Mouse (Mus musculus) hindbrain, embryonic 16.5 days (tissue): Measurements from ENCODE around the gene Tbc1d23. TPM values are rescaled to one million over a fixed set of nuclear protein-coding genes. Genes with fewer than 3 reads are reported as not detected.

Experiments used
- ATAC-seq: fragments of 200-750 bp; cut with Nextera tagmentation; 2 replicates; pipeline ENCODE4 v1.8.0; 2017; ENCODE audit warnings: moderate TSS enrichment, moderate library complexity
- H3K27ac ChIP-seq: fragments of 300-500 bp; sonication (generic); 2 replicates; pipeline ENCODE4 v1.5.1; 2014; ENCODE audit warnings: low read depth, mild to moderate bottlenecking, control low read depth, low read length, moderate library complexity
- H3K27me3 ChIP-seq: fragments of 300-500 bp; sonication (generic); replicated peaks from 2 replicates; pipeline ENCODE4 v1.6.1; 2014; ENCODE audit warnings: low read length; ENCODE audit not compliant: control insufficient read depth, insufficient read depth
- H3K36me3 ChIP-seq: fragments of 300-500 bp; sonication (generic); 2 replicates; pipeline ENCODE4 v1.6.1; 2014; ENCODE audit warnings: mild to moderate bottlenecking, low read length, moderate library complexity, mixed read lengths; ENCODE audit not compliant: control insufficient read depth, insufficient read depth
- H3K4me1 ChIP-seq: fragments of 300-500 bp; sonication (generic); 2 replicates; pipeline ENCODE4 v1.6.1; 2014; ENCODE audit warnings: low read depth, low read length; ENCODE audit not compliant: control insufficient read depth, insufficient read depth
- H3K4me2 ChIP-seq: fragments of 300-500 bp; sonication (generic); 2 replicates; pipeline ENCODE4 v1.6.1; 2014; ENCODE audit warnings: mild to moderate bottlenecking, low read length, control low read depth, moderate library complexity
- H3K4me3 ChIP-seq: fragments of 300-500 bp; sonication (generic); 2 replicates; pipeline ENCODE4 v1.5.1; 2014; ENCODE audit warnings: mild to moderate bottlenecking, low read length, control low read depth, moderate library complexity
- H3K9ac ChIP-seq: fragments of 300-500 bp; sonication (generic); 2 replicates; pipeline ENCODE4 v1.6.1; 2014; ENCODE audit warnings: low read depth, mild to moderate bottlenecking, control low read depth, low read length, moderate library complexity
- H3K9me3 ChIP-seq: fragments of 300-500 bp; sonication (generic); 2 replicates; pipeline ENCODE4 v1.6.1; 2014; ENCODE audit warnings: mild to moderate bottlenecking, low read length, moderate library complexity; ENCODE audit not compliant: control insufficient read depth
- WGBS: fragments of 180-500 bp; shearing (Covaris S2); extraction: QIAGEN DNeasy Blood & Tissue Kit; methylation state at CpG from one replicate; pipeline ENCODE4 v1.1.7; 2014; 5-methylcytosine and 5-hydroxymethylcytosine counted together
- polyA plus RNA-seq: library from polyadenylated mRNA; unstranded; fragments of >200 nt; fragmentation: Nextera tagmentation; extraction: Ambion mirVana; gene quantifications from 2 replicates; pipeline ENCODE4 v1.2.1, GENCODE M21; 2015

The Tbc1d23 gene
- polyA plus RNA-seq, 1 experiment from 2014 or later = 30.2 TPM

DNA sequence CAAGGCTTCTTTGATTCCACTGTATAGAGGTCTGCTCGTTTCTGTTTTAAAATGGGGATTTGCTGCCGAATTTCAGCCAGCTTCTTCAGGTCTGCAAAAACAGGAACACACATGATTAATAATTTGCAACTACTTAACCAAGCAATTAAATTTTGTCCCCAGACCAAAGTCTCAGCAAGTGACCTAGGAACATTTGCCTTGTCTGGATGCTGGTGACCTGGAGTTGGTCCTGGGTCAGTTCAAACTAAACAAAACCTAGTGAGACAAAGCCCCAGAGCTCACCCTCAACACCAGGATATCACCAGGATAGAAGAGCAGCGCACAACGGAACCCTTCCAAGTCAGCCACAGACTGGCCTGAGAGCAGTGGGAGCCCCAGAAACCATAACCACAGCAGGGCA is 74.2 kb downstream of the Tbc1d23 start:
- Histone ChIP-seq H3K9ac (no peak overlapping the region), H3K27me3 (no peaks in the 10 kb centered on the region), H3K9me3 (no peaks in the 10 kb centered on the region), H3K4me1 (no peaks in the 10 kb centered on the region), H3K36me3 (peaks cover 25% of the 10 kb centered on the region), H3K4me3 (no peak overlapping the region), H3K4me2 (no peak overlapping the region), H3K27ac (no peak overlapping the region)
- 94% methylated on average over 4 of the region's 4 CpGs for WGBS
- no peak for ATAC-seq

GRCm38 (mm10) chr16:57155899-57156298 is 75.4 kb downstream of the Tbc1d23 start:
- Histone ChIP-seq H3K4me3 (no peak overlapping the region), H3K9me3 (no peaks in the 10 kb centered on the region), H3K27me3 (no peaks in the 10 kb centered on the region), H3K27ac (no peak overlapping the region), H3K36me3 (peaks cover 27% of the 10 kb centered on the region), H3K4me1 (no peaks in the 10 kb centered on the region), H3K9ac (no peak overlapping the region), H3K4me2 (no peak overlapping the region)
- ATAC-seq = no peak

- Histone ChIP-seq H3K4me1 (no peaks in the 10 kb centered on the region), H3K36me3 (peaks cover 32% of the 10 kb centered on the region), H3K27me3 (no peaks in the 10 kb centered on the region), H3K9ac (no peak overlapping the region), H3K27ac (no peak overlapping the region), H3K4me2 (no peak overlapping the region), H3K9me3 (no peaks in the 10 kb centered on the region), H3K4me3 (no peak overlapping the region)
- ATAC-seq = no peak
- 96% methylated on average over 4 of the region's 4 CpGs for WGBS
Observed at GRCm38 (mm10) chr16:57151437-57151836, 79.9 kb downstream of the Tbc1d23 start.

DNA sequence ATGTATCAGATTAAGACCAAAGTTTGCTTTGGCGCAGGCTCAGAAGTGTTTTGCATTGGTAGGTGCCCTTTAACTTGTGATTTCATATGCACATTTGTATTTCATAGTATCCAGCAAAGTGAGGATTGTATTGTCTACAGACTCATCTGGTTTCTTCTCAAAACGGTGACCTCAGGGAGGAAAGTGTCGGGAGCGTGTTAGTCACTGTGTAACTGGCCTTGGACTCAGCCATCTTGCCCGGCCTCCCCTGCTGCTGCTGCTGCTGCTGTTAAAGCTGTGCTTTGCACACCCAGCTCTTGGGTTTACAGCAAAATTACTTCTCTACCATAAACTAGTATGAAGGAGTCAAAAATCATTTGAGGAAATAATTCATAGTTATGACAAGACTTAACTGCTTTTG is 86.6 kb downstream of the Tbc1d23 start:
- no peak for ATAC-seq
- WGBS = 95% methylated on average over 5 of the region's 5 CpGs

GRCm38 (mm10) chr16:57133611-57134010 is 97.7 kb downstream of the Tbc1d23 start:
- Histone ChIP-seq H3K36me3 (peaks cover 9% of the 10 kb centered on the region; the same call in 1 of the 2 replicates), H3K27me3 (no peaks in the 10 kb centered on the region), H3K27ac (no peak overlapping the region), H3K4me1 (peaks cover 5% of the 10 kb centered on the region; the same call in 1 of the 2 replicates), H3K4me3 (no peak overlapping the region), H3K9ac (no peak overlapping the region), H3K4me2 (no peak overlapping the region), H3K9me3 (no peaks in the 10 kb centered on the region)
- WGBS = 97% methylated on average over 6 of the region's 6 CpGs
- ATAC-seq = no peak

More for the DNA sequence above, 86.6 kb downstream of the Tbc1d23 start:
- H3K4me3 ChIP-seq = no peak overlapping the region
- H3K9me3 ChIP-seq = no peaks in the 10 kb centered on the region
- no peak overlapping the region for H3K27ac ChIP-seq
- H3K27me3 ChIP-seq = no peaks in the 10 kb centered on the region
- no peak overlapping the region for H3K9ac ChIP-seq
- H3K4me2 ChIP-seq = no peak overlapping the region
- H3K36me3 ChIP-seq = peaks cover 22% of the 10 kb centered on the region
- H3K4me1 ChIP-seq = no peaks in the 10 kb centered on the region

- no peak for ATAC-seq
Observed at GRCm38 (mm10) chr16:57132326-57132725, 99.0 kb downstream of the Tbc1d23 start.

GRCm38 (mm10) chr16:57131544-57131943 is 99.8 kb downstream of the Tbc1d23 start:
- ATAC-seq = peak; percentile 56; the same call in 1 of the 2 replicates

More at GRCm38 (mm10) chr16:57132326-57132725, 99.0 kb downstream of the Tbc1d23 start:
- no peak overlapping the region for H3K4me2 ChIP-seq
- no peaks in the 10 kb centered on the region for H3K9me3 ChIP-seq
- no peaks in the 10 kb centered on the region for H3K27me3 ChIP-seq
- 91% methylated on average over 1 of the region's 1 CpGs for WGBS
- peaks cover 6% of the 10 kb centered on the region; the same call in 1 of the 2 replicates for H3K36me3 ChIP-seq
- H3K4me3 ChIP-seq = no peak overlapping the region
- H3K27ac ChIP-seq = no peak overlapping the region
- no peak overlapping the region for H3K9ac ChIP-seq
- peaks cover 5% of the 10 kb centered on the region; the same call in 1 of the 2 replicates for H3K4me1 ChIP-seq

DNA sequence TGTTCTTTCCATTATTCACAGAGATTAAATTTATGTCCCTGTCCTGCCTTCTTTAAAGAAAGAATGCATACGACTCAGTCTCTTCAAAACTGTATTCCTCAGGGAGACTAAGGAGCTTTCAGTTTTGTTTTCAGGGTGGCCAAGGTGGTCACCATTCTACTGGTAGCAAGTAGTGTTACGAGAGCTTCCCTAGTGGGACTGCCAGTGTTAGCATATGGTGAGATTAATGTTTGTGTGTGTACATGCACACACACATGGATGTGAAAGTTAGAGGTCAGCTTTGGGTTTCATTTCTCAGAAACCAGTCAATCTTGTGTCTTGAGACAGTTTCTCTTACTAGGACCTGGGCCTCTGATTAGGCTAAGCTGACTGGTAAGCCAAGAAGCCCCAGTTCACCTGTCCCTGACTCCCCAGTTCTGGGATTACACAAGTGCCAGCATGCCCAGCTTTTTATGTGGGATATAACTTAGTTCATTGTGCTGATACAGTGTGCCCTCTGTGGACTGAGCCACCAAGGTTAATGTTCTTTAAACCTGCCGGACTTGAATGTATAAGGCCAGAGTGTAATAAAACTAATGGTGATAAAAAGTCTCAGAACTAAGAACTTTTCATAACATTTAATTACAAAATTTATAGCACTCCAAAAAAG is 100.4 kb downstream of the Tbc1d23 start:
- H3K9me3 ChIP-seq = no peaks in the 10 kb centered on the region

More at GRCm38 (mm10) chr16:57131544-57131943, 99.8 kb downstream of the Tbc1d23 start:
- Histone ChIP-seq H3K9me3 (no peaks in the 10 kb centered on the region), H3K4me2 (no peak overlapping the region), H3K27me3 (no peaks in the 10 kb centered on the region), H3K9ac (no peak overlapping the region), H3K27ac (no peak overlapping the region), H3K36me3 (0 out of 2 replicates have a peak, but pooled peaks cover 3% of the 10 kb centered on the region), H3K4me1 (peaks cover 5% of the 10 kb centered on the region; the same call in 1 of the 2 replicates), H3K4me3 (no peak overlapping the region)
- 39% methylated on average over 4 of the region's 4 CpGs for WGBS

GRCm38 (mm10) chr16:57127825-57128224 is 103.5 kb downstream of the Tbc1d23 start:
- H3K4me1 ChIP-seq = peaks cover 16% of the 10 kb centered on the region
- no peak overlapping the region for H3K9ac ChIP-seq
- H3K9me3 ChIP-seq = no peaks in the 10 kb centered on the region
- no peak for ATAC-seq
- H3K36me3 ChIP-seq = no peaks in the 10 kb centered on the region
- no peak overlapping the region for H3K4me3 ChIP-seq
- no peaks in the 10 kb centered on the region for H3K27me3 ChIP-seq
- H3K27ac ChIP-seq = no peak overlapping the region
- no peak overlapping the region for H3K4me2 ChIP-seq
- 95% methylated on average over 2 of the region's 2 CpGs for WGBS

More for the DNA sequence above, 100.4 kb downstream of the Tbc1d23 start:
- ATAC-seq = no peak
- Histone ChIP-seq H3K4me1 (peaks cover 5% of the 10 kb centered on the region; the same call in 1 of the 2 replicates), H3K4me3 (no peak overlapping the region), H3K27me3 (no peaks in the 10 kb centered on the region), H3K27ac (no peak overlapping the region), H3K36me3 (0 out of 2 replicates have a peak, but pooled peaks cover 2% of the 10 kb centered on the region), H3K9ac (no peak overlapping the region), H3K4me2 (no peak overlapping the region)
- WGBS = 67% methylated on average over 3 of the region's 3 CpGs
